Mouse (Mus musculus) gastrocnemius, adult 2 months (tissue): ENCODE measurements at regions not wholly inside any gene's neighbourhood (a gene's known extent, or its start where the extent isn't known, plus 50 kb on each side); places are given as distances from the start of the nearest gene placed in this dataset.
A peak's percentile ranks its signal among the peaks of the same experiment; 100 is the strongest.

Experiments used
- DNase-seq: peaks from one replicate; pipeline ENCODE4 v3.0.0; 2022
- H3K27ac ChIP-seq: fragments of 200-600 bp; 2 replicates; pipeline ENCODE4 v1.8.1; 2022; ENCODE audit warnings: mild to moderate bottlenecking
- H3K4me3 ChIP-seq: fragments of 200-600 bp; 2 replicates; pipeline ENCODE4 v1.8.1; 2022; ENCODE audit warnings: mild to moderate bottlenecking, moderate library complexity
- CTCF ChIP-seq: fragments of 200-600 bp; IDR thresholded peaks from 2 replicates; pipeline ENCODE4 v1.8.1; 2022; ENCODE audit warnings: antibody characterized with exemption, mild to moderate bottlenecking, moderate library complexity
- intact Hi-C: fragments of 180-260 bp; cut with DNase I; formaldehyde crosslinking; loops from one replicate; pipeline ENCODE4 v1.15.1; 2025

DNA sequence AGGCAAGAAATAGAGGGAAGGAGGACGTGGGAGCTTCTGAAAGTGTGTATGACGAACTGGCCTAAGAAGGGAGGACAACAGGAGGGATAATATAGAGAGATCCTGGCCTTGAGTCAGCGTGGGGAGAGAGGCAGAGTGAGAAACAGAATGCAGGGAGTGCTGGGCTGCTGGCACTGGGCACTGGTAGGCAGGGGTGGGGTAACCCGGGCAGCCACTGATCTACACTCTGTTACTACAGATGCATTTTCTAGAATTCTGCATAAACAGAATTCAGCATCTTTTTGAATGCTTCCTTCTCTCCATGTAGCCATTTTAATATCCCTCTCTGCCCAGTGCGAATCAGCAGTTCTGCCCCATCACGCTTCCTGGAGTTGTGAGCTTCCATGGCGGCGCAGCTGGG lies 84.5 kb upstream of the Ankrd55 start:
- Histone ChIP-seq H3K27ac (no peak overlapping the region), H3K4me3 (no peak overlapping the region)
- no peak for DNase-seq
- no peak for TF ChIP-seq CTCF
- intact Hi-C loops, result no loop called here

DNA sequence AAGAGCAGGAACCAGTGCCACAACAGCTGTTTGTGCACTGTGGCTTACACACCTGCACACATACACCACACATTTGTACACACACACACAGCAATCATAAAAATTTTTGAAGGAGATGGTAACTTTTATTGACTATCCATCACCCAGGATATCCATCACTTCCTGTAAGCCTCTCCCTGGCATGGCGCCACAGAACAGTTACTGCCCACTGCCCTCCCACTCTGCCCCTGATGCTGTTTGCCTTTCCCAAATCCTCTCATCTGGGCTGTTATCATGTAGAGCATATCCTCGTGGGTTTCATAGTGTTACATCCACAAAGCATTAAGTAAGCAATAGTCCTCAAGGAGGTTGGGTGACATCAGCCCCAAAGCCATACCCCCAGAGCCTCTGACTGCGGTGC lies 84.0 kb upstream of the Ankrd55 start:
- intact Hi-C loops, result no loop called here
- DNase-seq, result no peak
- TF ChIP-seq CTCF, result no peak
- Histone ChIP-seq H3K4me3 (no peak overlapping the region), H3K27ac (no peak overlapping the region)

DNA sequence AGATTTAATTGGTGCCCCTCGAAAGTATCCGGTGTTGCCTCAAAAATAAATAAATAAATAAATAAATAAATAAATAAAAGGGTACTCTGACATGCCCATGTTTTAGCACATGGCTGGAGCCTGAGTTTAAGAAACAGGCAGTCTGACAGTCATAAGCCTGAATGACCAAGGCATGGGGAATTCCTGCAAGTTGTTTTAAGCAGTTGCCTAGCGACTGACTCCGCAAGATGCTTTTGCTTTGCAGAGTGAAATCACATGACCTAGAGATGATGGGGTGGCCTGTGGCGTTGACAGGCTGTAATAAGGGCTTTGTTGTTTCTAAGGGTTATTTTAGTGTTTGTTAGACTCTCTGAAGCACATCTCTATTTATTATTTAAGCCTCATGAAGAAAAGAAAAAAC lies 83.4 kb upstream of the Ankrd55 start:
- DNase-seq, result no peak
- H3K27ac ChIP-seq, result no peak overlapping the region
- intact Hi-C loops, result no loop called here
- TF ChIP-seq CTCF, result no peak
- H3K4me3 ChIP-seq, result no peak overlapping the region

DNA sequence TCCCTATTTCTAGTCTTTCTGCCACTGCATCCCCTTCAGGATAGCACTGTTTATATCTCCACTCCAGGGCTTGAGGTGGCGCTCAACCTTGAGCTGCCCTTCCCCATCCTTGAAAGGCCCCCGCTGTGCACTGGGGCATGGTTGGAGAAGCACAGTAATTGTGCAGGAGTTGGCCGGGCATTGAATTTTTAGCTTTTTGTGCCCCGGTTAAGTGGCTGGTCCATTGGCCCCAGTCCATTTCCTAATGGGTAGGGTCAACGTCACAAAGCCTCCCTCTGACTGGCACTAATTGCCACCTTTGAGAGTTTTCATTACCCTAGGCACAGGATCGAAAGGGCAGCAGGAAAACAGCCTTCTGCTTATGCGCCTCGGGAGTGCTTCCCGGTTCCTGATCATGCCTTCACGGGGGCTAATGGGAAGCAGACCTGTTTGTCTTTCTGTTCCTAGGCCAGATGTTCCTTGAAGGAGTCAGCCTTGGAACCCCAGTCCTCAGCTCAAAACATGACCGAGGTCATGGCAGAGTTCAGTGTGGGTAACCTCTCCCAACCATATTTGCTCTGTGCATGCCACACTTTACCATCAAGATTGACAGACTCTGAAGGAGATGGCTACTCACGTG lies 80.5 kb upstream of the Ankrd55 start:
- DNase-seq, result no peak

DNA sequence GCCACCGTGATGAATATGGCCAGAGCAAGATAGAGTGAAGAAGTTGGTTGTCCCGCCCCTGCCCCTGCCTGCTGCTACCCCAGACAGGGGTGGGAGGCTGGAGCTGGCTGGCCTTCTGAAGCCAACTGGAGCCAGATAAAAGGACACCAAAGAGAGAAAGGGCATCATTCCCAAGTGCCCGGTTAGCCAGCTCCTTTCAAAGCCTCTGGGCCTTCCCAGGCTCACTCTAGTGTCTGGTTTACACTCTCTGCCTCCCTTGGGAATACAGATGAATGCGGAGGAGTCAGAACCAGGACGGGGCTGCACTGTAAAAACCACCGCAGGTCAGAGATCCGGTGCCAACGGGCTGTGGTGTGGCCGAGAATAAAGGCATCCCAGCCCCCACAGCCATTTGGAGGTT lies 76.4 kb upstream of the Ankrd55 start:
- no peak for DNase-seq
- no peak for TF ChIP-seq CTCF
- intact Hi-C loops, result no loop called here
- Histone ChIP-seq H3K4me3 (no peak overlapping the region), H3K27ac (peak overlapping the region; percentile 2; the same call in 1 of the 2 replicates)

More for the DNA sequence above, 80.5 kb upstream of the Ankrd55 start:
- intact Hi-C loops, result no loop called here
- TF ChIP-seq CTCF, result no peak
- Histone ChIP-seq H3K4me3 (no peak overlapping the region), H3K27ac (no peak overlapping the region)

DNA sequence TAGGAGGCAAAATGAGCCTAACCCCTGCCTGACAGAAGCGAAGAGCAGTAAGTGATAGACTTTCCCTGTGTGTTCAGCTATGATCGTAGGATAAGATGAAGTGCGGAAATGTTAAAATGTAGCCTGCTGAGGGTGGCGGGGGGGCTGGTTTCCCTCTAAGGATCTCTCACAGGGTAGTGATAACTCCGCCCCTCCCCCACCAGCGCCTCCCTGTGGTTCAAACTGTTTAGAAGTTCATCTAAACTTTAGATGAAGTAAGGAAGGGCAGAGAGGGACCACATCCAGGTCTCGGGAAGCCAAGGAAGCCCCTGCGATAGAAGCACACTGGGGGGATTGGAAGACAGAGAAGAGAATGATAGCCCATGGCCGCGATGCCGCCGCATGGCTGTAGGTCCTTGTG lies 75.9 kb upstream of the Ankrd55 start:
- no peak overlapping the region for H3K4me3 ChIP-seq
- no peak for TF ChIP-seq CTCF
- no peak overlapping the region for H3K27ac ChIP-seq
- DNase-seq, result no peak
- intact Hi-C loops, result no loop called here

DNA sequence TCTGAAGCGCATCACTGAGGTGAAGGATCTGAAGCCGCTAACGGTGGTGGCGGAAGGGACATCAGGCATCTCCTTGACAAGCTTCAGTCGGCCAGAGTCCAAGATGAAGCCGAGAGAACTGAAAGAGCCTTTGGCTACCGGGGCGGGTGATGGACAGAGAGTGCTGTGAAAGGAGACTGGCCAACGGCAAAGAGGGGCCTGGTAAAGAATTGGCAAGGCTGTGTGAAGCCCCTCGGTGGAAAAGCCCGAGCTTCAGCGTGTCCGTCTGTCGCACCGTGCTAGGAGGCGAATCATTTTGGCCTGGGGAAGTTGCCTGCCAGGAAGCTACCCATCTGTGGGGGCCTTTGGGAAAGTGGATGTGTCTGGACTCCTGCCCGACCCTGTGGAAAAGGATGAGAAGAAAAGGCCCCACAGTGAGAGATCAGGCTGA lies 74.6 kb upstream of the Ankrd55 start:
- Histone ChIP-seq H3K27ac (no peak overlapping the region), H3K4me3 (no peak overlapping the region)
- DNase-seq, result no peak
- intact Hi-C loops, result no loop called here
- TF ChIP-seq CTCF, result no peak

DNA sequence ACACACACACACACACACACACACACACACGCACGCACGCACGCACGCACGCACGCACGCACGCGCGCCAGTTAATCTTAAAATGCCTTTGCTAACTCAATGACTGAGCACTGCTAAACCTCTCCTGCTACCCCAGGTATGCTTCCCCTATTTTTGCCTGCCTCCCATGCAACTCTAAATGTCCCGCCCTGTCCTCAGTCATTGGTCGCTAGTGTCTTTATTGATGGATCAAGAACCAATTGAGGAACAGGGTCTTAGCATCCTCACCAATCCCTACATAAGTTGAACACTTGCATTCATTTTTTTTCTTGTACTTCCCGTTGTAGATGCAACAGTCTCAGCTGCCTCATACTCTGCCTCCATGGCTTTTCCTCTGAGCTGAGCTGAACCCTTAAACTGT lies 72.2 kb upstream of the Ankrd55 start:
- no peak for DNase-seq
- Histone ChIP-seq H3K4me3 (no peak overlapping the region), H3K27ac (no peak overlapping the region)
- intact Hi-C loops, result no loop called here
- TF ChIP-seq CTCF, result no peak

DNA sequence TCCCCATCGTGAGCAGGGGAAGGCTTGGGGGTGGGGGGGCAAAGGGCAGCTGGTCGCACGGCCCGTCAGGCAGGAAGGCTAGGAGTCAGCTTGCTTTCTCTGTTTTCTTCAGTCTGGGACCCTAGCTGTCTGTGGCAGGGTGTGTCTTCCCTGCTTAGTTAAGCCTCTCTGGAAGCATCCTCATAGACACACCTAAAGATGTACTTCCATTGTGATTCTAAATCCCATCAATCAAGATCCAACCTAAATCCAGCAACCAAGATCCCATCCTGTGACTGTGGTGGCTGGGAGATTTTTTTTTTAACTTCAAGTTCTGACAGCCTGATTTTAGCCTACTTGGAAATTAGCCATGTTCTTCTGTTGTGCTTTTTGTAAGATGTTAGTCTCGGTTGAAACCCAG lies 69.9 kb upstream of the Ankrd55 start:
- Histone ChIP-seq H3K4me3 (no peak overlapping the region), H3K27ac (no peak overlapping the region)
- no peak for DNase-seq
- no peak for TF ChIP-seq CTCF
- intact Hi-C loops, result no loop called here

DNA sequence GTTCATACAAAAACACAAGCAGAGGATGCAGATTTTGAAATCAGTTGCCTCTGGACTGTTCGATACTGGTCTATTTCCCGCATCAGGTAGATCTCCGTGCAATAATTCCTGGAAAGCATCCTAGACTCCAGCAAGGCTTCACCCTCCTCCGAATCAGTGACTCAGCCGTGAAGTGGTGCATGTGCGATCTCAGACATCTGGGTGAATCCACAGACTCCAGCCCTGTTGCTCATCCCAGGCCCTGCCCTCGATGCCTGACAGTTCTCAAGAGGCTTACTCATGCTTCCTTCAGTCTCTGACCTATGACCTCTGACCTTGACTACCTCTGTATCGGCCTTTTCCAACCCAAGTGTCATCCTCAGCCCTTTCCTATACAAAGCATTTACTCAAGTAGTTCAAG lies 68.1 kb upstream of the Ankrd55 start:
- no peak for DNase-seq
- Histone ChIP-seq H3K4me3 (no peak overlapping the region), H3K27ac (no peak overlapping the region)
- no peak for TF ChIP-seq CTCF
- intact Hi-C loops, result no loop called here

DNA sequence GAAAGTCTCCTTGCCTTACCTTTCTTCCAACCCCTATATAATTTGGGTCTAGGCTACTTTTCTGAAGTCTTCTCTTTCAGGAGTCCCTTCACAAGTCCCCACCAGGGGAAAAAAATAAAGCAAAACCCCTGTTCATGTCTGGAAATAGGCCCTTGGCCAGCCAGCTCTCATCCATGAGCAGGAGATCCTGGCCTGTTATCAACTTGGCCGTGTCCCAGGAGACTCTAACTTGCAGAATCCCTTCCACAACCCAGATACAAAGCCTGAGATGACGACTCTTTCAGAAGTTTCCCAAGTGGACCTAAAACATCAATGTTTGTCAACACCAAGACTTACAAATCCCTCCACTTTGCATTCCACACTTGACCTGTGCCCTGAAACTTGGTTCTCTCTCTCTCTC lies 64.6 kb upstream of the Ankrd55 start:
- DNase-seq, result peak; percentile 19
- intact Hi-C loops, result no loop called here
- Histone ChIP-seq H3K27ac (no peak overlapping the region), H3K4me3 (no peak overlapping the region)
- TF ChIP-seq CTCF, result no peak

DNA sequence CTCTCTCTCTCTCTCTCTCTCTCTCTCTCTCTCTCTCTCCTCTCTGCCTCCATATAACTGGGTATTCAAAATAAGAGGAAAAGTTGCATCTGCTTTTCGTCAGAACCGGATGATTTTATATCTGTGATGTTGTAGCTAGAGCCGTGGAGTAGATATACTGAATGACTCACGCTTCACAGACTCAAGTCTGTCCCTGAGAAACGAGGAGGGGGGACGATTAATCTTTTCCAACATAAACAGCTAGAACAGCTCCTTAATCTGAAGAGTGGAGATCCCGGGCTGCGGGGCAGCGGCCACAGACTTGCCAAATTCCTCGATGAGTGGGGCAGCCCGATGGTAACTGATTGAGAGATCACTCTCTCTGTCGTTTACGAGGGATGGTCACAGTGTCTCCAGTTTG lies 60.5 kb upstream of the Ankrd55 start:
- Histone ChIP-seq H3K4me3 (no peak overlapping the region), H3K27ac (no peak overlapping the region)
- DNase-seq, result no peak
- no peak for TF ChIP-seq CTCF
- intact Hi-C loops, result no loop called here

DNA sequence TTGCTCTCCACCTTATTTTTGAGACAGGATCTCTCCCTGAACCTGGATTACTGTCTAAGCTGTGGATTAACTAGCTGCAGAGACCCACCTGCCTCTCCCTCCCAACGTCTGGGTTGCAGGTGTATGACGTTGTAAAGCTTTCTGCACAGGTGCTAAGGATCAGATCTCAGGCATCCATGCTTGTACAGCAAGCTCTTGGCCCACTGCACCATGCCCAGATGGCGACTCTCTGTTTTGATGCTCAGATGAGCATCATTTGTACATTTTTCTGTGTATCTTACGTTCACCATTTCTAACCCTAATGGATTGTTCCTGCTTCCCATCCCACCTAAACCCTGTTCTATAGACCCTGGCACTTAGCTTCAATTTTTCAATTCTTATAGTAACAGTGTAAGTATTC lies 59.4 kb upstream of the Ankrd55 start:
- H3K4me3 ChIP-seq, result no peak overlapping the region
- no peak overlapping the region for H3K27ac ChIP-seq
- no peak for TF ChIP-seq CTCF
- intact Hi-C loops, result no loop called here
- no peak for DNase-seq

DNA sequence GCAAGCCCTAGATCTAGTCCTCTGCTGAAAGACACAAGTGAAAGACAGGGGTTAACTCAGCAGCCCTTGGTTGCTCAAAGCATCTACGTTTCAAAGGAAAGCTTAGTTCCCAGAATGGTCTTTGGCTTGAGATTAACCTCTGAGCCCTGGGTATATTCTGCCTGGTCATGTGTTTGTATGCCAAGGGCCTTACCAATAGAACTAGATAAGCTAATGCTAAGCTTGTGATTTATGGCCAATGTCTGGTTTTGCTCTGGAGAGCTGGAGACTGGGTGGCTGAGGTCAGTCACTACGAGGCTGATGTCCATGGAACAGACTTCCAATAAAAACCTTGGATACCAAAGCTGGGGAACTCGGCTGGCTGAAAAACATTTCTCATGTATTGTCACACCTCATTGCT lies 58.1 kb upstream of the Ankrd55 start:
- TF ChIP-seq CTCF, result no peak
- DNase-seq, result no peak
- H3K27ac ChIP-seq, result no peak overlapping the region
- H3K4me3 ChIP-seq, result no peak overlapping the region
- intact Hi-C loops, result no loop called here

DNA sequence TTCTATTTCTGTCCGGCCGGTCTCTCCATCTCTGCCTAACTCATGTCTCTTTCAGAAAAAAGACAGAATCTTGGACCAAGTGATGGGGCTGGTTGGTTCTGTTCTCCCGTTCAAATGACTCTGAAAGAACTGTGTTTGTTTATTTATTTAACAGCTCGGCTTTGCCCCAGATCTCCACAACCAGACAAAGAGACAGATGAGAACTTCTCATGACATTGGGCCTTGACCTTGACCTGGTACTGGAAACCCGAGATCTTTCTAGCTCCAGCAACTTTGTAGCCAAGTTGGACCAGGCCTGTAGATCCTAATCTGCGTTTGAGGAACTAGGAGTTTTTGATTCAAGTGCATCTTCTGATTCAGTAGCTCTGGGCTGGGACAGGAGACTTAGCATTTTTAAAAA lies 53.6 kb upstream of the Ankrd55 start:
- Histone ChIP-seq H3K4me3 (no peak overlapping the region), H3K27ac (no peak overlapping the region)
- no peak for DNase-seq
- no peak for TF ChIP-seq CTCF
- intact Hi-C loops, result no loop called here
